Mouse (Mus musculus) leukemia stem cell, adult 10-12 weeks (primary cell): Measurements from ENCODE around the gene Apoc4. TPM values are rescaled to one million over a fixed set of nuclear protein-coding genes. Genes with fewer than 3 reads are reported as not detected.

ENCODE experiments used
- polyA plus RNA-seq: library from polyadenylated mRNA; stranded (reverse); fragments of >175 nt; gene quantifications from 2 replicates; pipeline ENCODE4 v1.2.3, GENCODE M21; 2012; ENCODE audit warnings: low replicate concordance

The Apoc4 gene
- polyA plus RNA-seq = not detected in 2 replicates

GRCm38 (mm10) chr7:19681202-19681694 lies at the start of gene Apoc4, which contains the start of gene Gm44805:
TSS of gene Apoc4 (minus strand) at chr7:19681479.
TSS of gene Gm44805 (minus strand) at chr7:19681423.

GRCm38 (mm10) chr7:19715239-19716054 lies 34.2 kb upstream of the Apoc4 start, which contains the start of gene Tomm40:
TSS of gene Tomm40 (minus strand) at chr7:19715438.

GRCm38 (mm10) chr7:19698907-19699826 lies 17.9 kb upstream of the Apoc4 start, which contains the start of gene Apoe:
TSS of gene Apoe (minus strand) at chr7:19699188.

GRCm38 (mm10) chr7:19691873-19692865 lies 10.9 kb upstream of the Apoc4 start, which contains the start of gene Apoc1:
TSS of gene Apoc1 (minus strand) at chr7:19692660.

GRCm38 (mm10) chr7:19677872-19678271 lies 3.4 kb downstream of the Apoc4 start, which contains the start of gene Apoc2:
TSS of gene Apoc2 (minus strand) at chr7:19677941.

GRCm38 (mm10) chr7:19664955-19665841 lies 16.1 kb downstream of the Apoc4 start, which contains the start of gene Clptm1:
TSS of gene Clptm1 (minus strand) at chr7:19665033.

GRCm38 (mm10) chr7:19629361-19629734 lies 51.9 kb downstream of the Apoc4 start, which contains the start of gene Relb:
TSS of gene Relb (minus strand) at chr7:19629438.

Other genes starting within 250 kb of the Apoc4 start
- gene Mark4, start 222.7 kb downstream of the Apoc4 start, polyA plus RNA-seq = 18.3 and 53.5 TPM in 2 replicates
- 0.96 and 3.4 TPM in 2 replicates for gene Exoc3l2, start 218.1 kb downstream of the Apoc4 start, polyA plus RNA-seq
- gene Bloc1s3, start 173.1 kb downstream of the Apoc4 start, polyA plus RNA-seq = 5.1 and 6.1 TPM in 2 replicates
- gene Trappc6a, start 173.1 kb downstream of the Apoc4 start, polyA plus RNA-seq = 53.1 and 54.0 TPM in 2 replicates
- 0.13 and 0.14 TPM in 2 replicates for gene Nkpd1, start 163.6 kb downstream of the Apoc4 start, polyA plus RNA-seq
- gene Ppp1r37, start 118.4 kb downstream of the Apoc4 start, polyA plus RNA-seq = 143 and 152 TPM in 2 replicates
- gene Zfp296, start 104.2 kb downstream of the Apoc4 start, polyA plus RNA-seq = 10.0 and 11.1 TPM in 2 replicates
- gene Gemin7, start 103.9 kb downstream of the Apoc4 start, polyA plus RNA-seq = 22.7 and 43.0 TPM in 2 replicates
- gene Clasrp, start 77.0 kb downstream of the Apoc4 start, polyA plus RNA-seq = 117 and 363 TPM in 2 replicates
- 13.7 and 26.5 TPM in 2 replicates for gene Relb, start 52.0 kb downstream of the Apoc4 start, polyA plus RNA-seq
- 187 and 280 TPM in 2 replicates for gene Clptm1, start 16.4 kb downstream of the Apoc4 start, polyA plus RNA-seq
- gene Apoc2, start 3.5 kb downstream of the Apoc4 start, polyA plus RNA-seq = not detected in 2 replicates
- gene Gm44805, start 56 bp downstream of the Apoc4 start, polyA plus RNA-seq = not detected in 2 replicates
- gene Apoc1, start 11.2 kb upstream of the Apoc4 start, polyA plus RNA-seq = 0.99 TPM in 1 of 2 replicates, not detected in the other
- 178 and 422 TPM in 2 replicates for gene Apoe, start 17.7 kb upstream of the Apoc4 start, polyA plus RNA-seq
- gene Tomm40, start 34.0 kb upstream of the Apoc4 start, polyA plus RNA-seq = 213 and 277 TPM in 2 replicates
- gene Nectin2, start 69.0 kb upstream of the Apoc4 start, polyA plus RNA-seq = 4.9 and 6.0 TPM in 2 replicates
- gene Bcam, start 89.5 kb upstream of the Apoc4 start, polyA plus RNA-seq = 6.0 and 6.9 TPM in 2 replicates
- 0.51 TPM in 1 of 2 replicates, not detected in the other for gene Cblc, start 115.3 kb upstream of the Apoc4 start, polyA plus RNA-seq
- 67.9 and 83.4 TPM in 2 replicates for gene Bcl3, start 141.3 kb upstream of the Apoc4 start, polyA plus RNA-seq
- gene Gm19345, start 170.5 kb upstream of the Apoc4 start, polyA plus RNA-seq = not detected in 2 replicates
- gene Ceacam16, start 179.8 kb upstream of the Apoc4 start, polyA plus RNA-seq = 3.5 and 10.5 TPM in 2 replicates
- not detected in 2 replicates for gene Ceacam19, start 206.5 kb upstream of the Apoc4 start, polyA plus RNA-seq
- 0.60 and 0.87 TPM in 2 replicates for gene Pvr, start 239.7 kb upstream of the Apoc4 start, polyA plus RNA-seq